Mouse (Mus musculus): Measurements from ENCODE around the gene Rpl23a.
"Not testable (repeated sequence)": the region's sequence is repeated elsewhere in the genome, so short reads cannot be mapped to it uniquely, and the experiment has no call there.

Gene Rpl23a

DNA sequence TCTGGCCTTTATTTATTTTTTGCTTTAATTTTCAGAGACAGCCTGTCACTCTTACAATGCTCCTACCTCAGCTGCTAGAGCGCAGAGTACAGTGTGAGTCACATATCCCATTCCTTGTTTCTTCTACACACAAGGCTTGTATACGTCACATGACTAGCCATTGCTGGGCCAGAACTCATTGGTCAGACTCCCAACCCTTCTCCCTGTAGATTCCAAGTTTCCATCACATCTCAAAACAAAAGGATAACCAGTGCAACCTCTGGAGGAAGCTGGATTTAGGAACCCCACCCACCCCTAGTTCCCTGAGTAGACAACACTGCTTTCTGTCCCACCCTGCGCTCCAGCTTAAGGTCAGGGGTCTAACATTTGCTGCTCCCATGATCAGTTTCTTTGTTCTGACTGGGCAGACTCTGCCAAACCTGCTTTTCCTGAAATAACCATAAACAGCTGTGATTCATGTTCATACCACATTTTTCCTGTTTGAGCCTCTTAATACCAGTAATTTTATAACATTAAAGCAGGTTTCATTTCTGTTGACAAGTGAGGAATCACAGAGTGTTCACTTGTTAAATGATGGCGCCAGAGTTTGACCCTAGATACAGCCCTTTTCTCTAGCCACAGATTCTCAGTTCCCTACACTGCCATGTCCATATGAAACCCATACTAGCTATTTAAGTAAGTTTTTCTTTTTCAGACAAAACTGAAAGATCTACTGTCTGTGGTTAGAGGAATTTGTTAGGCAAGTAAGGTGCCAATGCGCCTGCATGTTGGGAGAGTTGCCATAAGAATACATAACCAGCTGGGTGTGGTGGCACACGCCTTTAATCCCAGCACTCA, 36.5 kb downstream of the Rpl23a start:
- DNase-seq (ENCODE audit: low spot score in 2 of 2): no peak

DNA sequence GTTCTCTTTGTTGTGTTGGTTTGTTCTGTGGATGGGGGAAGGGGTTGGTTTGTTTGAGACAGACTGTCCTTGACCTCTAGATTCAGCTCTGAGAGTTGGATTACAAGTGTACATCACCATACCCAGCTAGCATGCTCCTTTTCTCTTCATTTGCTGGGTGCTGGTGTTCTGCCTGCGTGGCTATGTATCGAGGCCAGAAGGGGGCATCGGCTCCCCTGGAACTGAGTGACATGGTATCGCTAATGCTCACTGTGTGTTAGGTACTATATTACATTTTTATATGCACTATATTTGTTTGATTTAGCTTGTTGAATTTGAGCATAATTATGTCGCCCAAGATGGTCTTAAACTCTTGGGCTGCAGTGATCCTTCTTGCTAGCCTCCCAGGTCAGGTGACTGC, 37.2 kb downstream of the Rpl23a start:
- no peak for DNase-seq (ENCODE audit: low spot score in 2 of 2)

DNA sequence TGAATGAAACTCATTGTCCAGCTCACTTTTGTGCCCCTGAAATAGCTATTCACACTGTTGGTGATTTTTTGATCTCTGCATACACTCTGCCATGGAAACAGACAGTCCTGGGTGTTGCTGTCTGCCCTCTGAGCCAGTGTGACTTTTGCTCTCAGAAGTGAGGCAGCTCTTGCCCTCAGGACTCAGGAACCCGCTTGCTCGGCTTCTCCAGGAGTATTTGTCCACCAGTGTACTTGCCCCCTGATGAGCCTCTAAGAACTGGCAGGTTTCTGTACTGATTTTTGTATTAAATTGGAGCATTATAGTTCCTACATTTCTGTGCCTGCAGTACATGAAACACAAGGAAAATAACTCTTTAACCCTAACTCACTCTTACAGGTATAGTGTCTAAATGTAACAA, 39.9 kb downstream of the Rpl23a start:
- DNase-seq (ENCODE audit: low spot score in 2 of 2): no peak

DNA sequence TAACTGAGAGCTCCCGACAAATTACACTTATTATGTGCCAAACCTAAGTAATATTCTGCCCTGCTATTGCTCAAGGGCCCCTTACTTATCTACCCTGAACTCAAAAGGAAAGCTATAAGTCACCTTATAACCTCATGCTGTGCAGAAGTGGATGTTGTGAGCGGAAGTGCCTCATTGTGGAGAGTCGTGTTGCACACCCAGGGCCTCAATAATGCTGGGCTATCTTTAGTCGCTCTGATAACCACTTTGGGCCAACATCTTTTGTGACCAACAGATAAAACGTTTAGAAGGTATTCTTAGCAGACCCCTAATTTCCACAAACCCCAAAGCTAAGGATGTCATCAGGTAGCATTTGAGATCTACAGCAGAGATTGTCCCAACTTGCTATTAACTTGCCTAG, 42.7 kb downstream of the Rpl23a start:
- DNase-seq (ENCODE audit: low spot score in 2 of 2): no peak

DNA sequence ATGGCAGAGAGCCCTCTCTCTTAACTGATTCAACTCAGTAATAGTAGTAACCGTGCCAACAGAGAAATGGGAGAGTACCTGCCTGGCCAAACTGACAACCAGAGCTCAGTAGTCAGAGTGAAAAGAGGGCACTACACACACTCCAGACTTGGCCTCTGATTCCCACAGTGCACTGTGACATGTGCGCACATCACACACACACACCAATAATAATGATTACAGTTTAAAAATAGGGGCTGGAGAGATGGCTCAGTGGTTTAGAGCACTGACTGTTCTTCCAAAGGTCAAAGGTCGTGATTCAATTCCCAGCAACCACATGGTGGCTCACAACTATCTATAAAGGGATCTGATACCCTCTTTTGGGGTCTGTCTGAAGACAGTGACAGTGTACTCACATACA, 45.4 kb downstream of the Rpl23a start:
- DNase-seq (ENCODE audit: low spot score in 2 of 2): no peak

DNA sequence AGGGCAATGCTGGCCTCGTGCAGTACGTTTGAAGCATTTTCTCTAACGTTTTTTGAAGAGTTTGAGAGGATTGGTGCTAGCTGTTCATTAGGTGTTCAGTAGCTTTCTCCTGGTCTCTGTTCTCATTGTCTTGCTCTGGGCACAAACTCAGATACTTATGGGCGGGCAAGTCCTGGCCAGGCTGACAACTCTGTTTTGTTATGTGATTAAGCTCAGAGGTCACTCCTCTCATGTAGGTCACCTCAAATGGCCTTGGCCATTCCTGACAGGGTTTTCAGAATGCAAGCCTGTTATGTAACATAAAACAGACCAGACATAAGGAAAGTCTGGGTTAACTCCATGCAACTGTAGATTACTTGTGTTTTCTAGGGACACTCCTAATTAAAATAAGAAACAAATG, 45.8 kb downstream of the Rpl23a start:
- no peak for DNase-seq (ENCODE audit: low spot score in 2 of 2)

DNA sequence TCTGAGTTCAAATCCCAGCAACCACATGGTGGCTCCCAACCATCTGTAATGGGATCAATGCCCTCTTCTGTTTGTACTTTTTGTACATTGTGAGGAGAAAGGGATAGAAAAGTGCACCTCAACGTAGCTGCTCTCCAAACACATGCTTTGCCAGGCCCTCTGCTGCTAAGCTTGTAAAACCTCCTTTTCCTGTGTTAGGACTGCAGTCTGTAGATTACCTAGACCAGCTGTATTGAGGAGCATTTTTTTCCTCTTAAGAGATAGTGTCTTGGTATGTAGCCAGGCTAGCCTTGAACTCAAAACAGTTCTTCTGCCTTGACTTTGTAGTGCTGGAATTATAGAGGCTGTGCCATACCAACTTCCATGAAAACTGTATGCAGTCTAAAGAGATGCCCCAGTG, 47.3 kb downstream of the Rpl23a start:
- no peak for DNase-seq (ENCODE audit: low spot score in 2 of 2)

DNA sequence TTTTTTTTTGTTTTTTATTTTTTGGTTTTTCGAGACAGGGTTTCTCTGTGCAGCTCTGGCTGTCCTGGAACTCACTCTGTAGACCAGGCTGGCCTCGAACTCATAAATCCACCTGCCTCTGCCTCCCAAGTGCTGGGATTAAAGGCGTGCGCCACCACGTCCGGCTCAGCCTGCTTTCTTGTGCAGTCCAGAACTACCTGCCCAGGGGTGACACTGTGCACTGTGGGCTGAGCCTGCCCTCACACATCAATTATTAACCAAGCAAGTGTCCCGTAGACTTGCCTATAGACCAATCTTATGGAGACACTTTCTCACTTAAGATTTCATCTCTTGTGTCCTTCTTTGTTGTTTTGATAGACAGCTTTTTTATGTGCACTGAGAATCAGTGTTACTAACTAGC, 48.1 kb downstream of the Rpl23a start:
- not testable (repeated sequence) for DNase-seq (ENCODE audit: low spot score in 2 of 2)

DNA sequence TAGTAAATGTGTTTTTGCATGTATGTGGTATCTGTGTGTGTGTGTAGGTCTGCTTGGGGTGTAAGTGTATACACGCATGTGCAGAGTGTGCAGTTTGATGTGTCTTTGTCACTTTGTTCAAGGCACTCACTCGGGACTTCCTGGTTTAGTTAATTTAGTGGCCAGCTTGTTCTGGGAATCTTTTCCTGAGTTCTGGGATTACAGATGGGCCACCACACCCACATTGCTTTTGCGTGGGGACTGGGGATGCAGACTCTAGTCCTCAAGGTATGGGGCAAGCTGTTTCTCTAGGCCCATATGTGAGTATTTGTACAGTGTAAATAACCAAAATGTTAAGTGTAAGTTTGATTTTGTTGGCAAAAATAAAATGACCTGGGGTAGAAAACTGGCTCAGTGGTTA, 49.0 kb downstream of the Rpl23a start:
- no peak for DNase-seq (ENCODE audit: low spot score in 2 of 2)

DNA sequence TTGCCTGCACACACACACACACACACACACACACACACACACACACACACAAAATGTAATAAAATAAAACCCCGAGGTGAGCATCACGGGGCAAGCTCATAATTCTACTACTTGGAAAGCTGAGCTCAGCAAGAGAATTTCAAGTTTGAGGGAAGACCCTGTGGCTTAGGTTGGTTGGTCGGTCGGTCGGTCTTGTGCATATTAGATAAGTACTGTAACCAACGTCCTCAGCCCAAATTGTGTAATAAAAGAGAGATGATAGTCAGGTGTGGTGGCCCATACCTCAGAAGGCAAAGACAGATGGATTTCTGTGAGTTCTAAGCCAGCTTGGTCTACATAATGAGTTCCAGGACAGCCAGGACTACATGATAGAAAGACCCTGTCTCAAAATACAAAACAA, 49.5 kb downstream of the Rpl23a start:
- no peak for DNase-seq (ENCODE audit: low spot score in 2 of 2)
